Mouse (Mus musculus): ENCODE results near the gene Olfr728. TPM values are rescaled to one million over a fixed set of nuclear protein-coding genes. Genes with fewer than 3 reads are reported as not detected.

The Olfr728 gene
- polyA plus RNA-seq (2012; ENCODE audit: insufficient read depth, low replicate concordance): not detected in 2 replicates

GRCm38 (mm10) chr14:50142580-50142979 is at the start of gene Olfr728:
TSS of gene Olfr728 (minus strand) at chr14:50142680.
- H3K36me3 ChIP-seq (replicated peaks; ENCODE audit: low read length): no peaks in the 10 kb centered on the region
- no peaks in the 10 kb centered on the region for H3K27me3 ChIP-seq (replicated peaks)
- TF ChIP-seq GATA1 (IDR thresholded peaks at IDR 0.05; ENCODE audit: borderline replicate concordance, low read length): no peak
- TF ChIP-seq FLI1 (IDR thresholded peaks at IDR 0.05; ENCODE audit: low read length): no peak

GRCm38 (mm10) chr14:50188098-50188497 is 45.6 kb upstream of the Olfr728 start, which contains the start of gene Olfr730:
TSS of gene Olfr730 (minus strand) at chr14:50188198.
- 0 out of 2 replicates have a peak, but pooled peaks cover 2% of the 10 kb centered on the region for H3K9me3 ChIP-seq
- no peaks in the 10 kb centered on the region for H3K4me1 ChIP-seq
- H3K36me3 ChIP-seq (replicated peaks; ENCODE audit: low read length): no peaks in the 10 kb centered on the region
- no peak within 1 kb of the TSS for H3K4me3 ChIP-seq (replicated peaks)
- no peak for TF ChIP-seq GATA1 (IDR thresholded peaks at IDR 0.05; ENCODE audit: borderline replicate concordance, low read length)
- no peak for TF ChIP-seq FLI1 (IDR thresholded peaks at IDR 0.05; ENCODE audit: low read length)
- H3K27me3 ChIP-seq (replicated peaks): no peaks in the 10 kb centered on the region

More at GRCm38 (mm10) chr14:50142580-50142979, at the start of gene Olfr728:
- H3K9me3 ChIP-seq: no peaks in the 10 kb centered on the region
- no peak within 1 kb of the TSS for H3K4me3 ChIP-seq (replicated peaks)
- H3K4me1 ChIP-seq: no peaks in the 10 kb centered on the region

- Histone ChIP-seq H3K4me3 (replicated peaks) (no peak within 1 kb of the TSS), H3K27me3 (replicated peaks) (no peaks in the 10 kb centered on the region), H3K9me3 (peaks cover 5% of the 10 kb centered on the region; the same call in 1 of the 2 replicates), H3K4me1 (no peaks in the 10 kb centered on the region), H3K36me3 (replicated peaks; ENCODE audit: low read length) (no peaks in the 10 kb centered on the region)
- no peak for TF ChIP-seq FLI1 (IDR thresholded peaks at IDR 0.05; ENCODE audit: low read length)
- TF ChIP-seq GATA1 (IDR thresholded peaks at IDR 0.05; ENCODE audit: borderline replicate concordance, low read length): no peak
Measured at GRCm38 (mm10) chr14:50152810-50153209, 10.3 kb upstream of the Olfr728 start, which contains the start of gene Olfr729. TSS of gene Olfr729 (minus strand) at chr14:50152910.

GRCm38 (mm10) chr14:50122886-50123285 is 19.6 kb downstream of the Olfr728 start, which contains the start of gene Olfr727:
TSS of gene Olfr727 (plus strand) at chr14:50123186.
- Histone ChIP-seq H3K9me3 (no peaks in the 10 kb centered on the region), H3K36me3 (replicated peaks; ENCODE audit: low read length) (no peaks in the 10 kb centered on the region), H3K4me3 (replicated peaks) (no peak within 1 kb of the TSS), H3K4me1 (no peaks in the 10 kb centered on the region), H3K27me3 (replicated peaks) (no peaks in the 10 kb centered on the region)
- TF ChIP-seq GATA1 (IDR thresholded peaks at IDR 0.05; ENCODE audit: borderline replicate concordance, low read length) (no peak), FLI1 (IDR thresholded peaks at IDR 0.05; ENCODE audit: low read length) (no peak)

- H3K4me3 ChIP-seq (replicated peaks): no peak within 1 kb of the TSS
- H3K36me3 ChIP-seq (replicated peaks; ENCODE audit: low read length): no peaks in the 10 kb centered on the region
- H3K9me3 ChIP-seq: no peaks in the 10 kb centered on the region
- H3K4me1 ChIP-seq: no peaks in the 10 kb centered on the region
- TF ChIP-seq FLI1 (IDR thresholded peaks at IDR 0.05; ENCODE audit: low read length): no peak
- no peak for TF ChIP-seq GATA1 (IDR thresholded peaks at IDR 0.05; ENCODE audit: borderline replicate concordance, low read length)
- H3K27me3 ChIP-seq (replicated peaks): no peaks in the 10 kb centered on the region
Measured at GRCm38 (mm10) chr14:50090853-50091252, 51.6 kb downstream of the Olfr728 start, which contains the start of gene Olfr726. TSS of gene Olfr726 (minus strand) at chr14:50090953.

Other genes starting within 250 kb of the Olfr728 start
- not detected in 2 replicates for gene Olfr722, start 240.7 kb downstream of the Olfr728 start, polyA plus RNA-seq (2012; ENCODE audit: insufficient read depth, low replicate concordance)
- not detected in 2 replicates for gene Olfr723, start 210.9 kb downstream of the Olfr728 start, polyA plus RNA-seq (2012; ENCODE audit: insufficient read depth, low replicate concordance)
- not detected in 2 replicates for gene Olfr724, start 179.4 kb downstream of the Olfr728 start, polyA plus RNA-seq (2012; ENCODE audit: insufficient read depth, low replicate concordance)
- not detected in 2 replicates for gene Olfr725, start 102.3 kb downstream of the Olfr728 start, polyA plus RNA-seq (2012; ENCODE audit: insufficient read depth, low replicate concordance)
- not detected in 2 replicates for gene Olfr726, start 51.7 kb downstream of the Olfr728 start, polyA plus RNA-seq (2012; ENCODE audit: insufficient read depth, low replicate concordance)
- gene Olfr727, start 19.5 kb downstream of the Olfr728 start, polyA plus RNA-seq (2012; ENCODE audit: insufficient read depth, low replicate concordance): not detected in 2 replicates
- gene Olfr729, start 10.2 kb upstream of the Olfr728 start, polyA plus RNA-seq (2012; ENCODE audit: insufficient read depth, low replicate concordance): not detected in 2 replicates
- not detected in 2 replicates for gene Olfr730, start 45.5 kb upstream of the Olfr728 start, polyA plus RNA-seq (2012; ENCODE audit: insufficient read depth, low replicate concordance)
- 2.5 TPM in 1 of 2 replicates, not detected in the other for gene Olfr731, start 99.2 kb upstream of the Olfr728 start, polyA plus RNA-seq (2012; ENCODE audit: insufficient read depth, low replicate concordance)
- gene Olfr732, start 141.5 kb upstream of the Olfr728 start, polyA plus RNA-seq (2012; ENCODE audit: insufficient read depth, low replicate concordance): not detected in 2 replicates
- gene Olfr733, start 158.8 kb upstream of the Olfr728 start, polyA plus RNA-seq (2012; ENCODE audit: insufficient read depth, low replicate concordance): not detected in 2 replicates
- gene Olfr734, start 184.1 kb upstream of the Olfr728 start, polyA plus RNA-seq (2012; ENCODE audit: insufficient read depth, low replicate concordance): not detected in 2 replicates
- gene Olfr735, start 206.2 kb upstream of the Olfr728 start, polyA plus RNA-seq (2012; ENCODE audit: insufficient read depth, low replicate concordance): not detected in 2 replicates
- gene Tlr11, start 215.2 kb upstream of the Olfr728 start, polyA plus RNA-seq (2012; ENCODE audit: insufficient read depth, low replicate concordance): not detected in 2 replicates
- not detected in 2 replicates for gene Olfr736, start 238.5 kb upstream of the Olfr728 start, polyA plus RNA-seq (2012; ENCODE audit: insufficient read depth, low replicate concordance)

Data from megakaryocyte, embryonic 14.5 days (primary cell).